Mouse (Mus musculus): Measurements from ENCODE around the gene Ttf2. TPM values are rescaled to one million over a fixed set of nuclear protein-coding genes. Genes with fewer than 3 reads are reported as not detected.

Ttf2 gene
- polyA plus RNA-seq (2017; shearing (Covaris generic)), result 17.8 TPM

DNA sequence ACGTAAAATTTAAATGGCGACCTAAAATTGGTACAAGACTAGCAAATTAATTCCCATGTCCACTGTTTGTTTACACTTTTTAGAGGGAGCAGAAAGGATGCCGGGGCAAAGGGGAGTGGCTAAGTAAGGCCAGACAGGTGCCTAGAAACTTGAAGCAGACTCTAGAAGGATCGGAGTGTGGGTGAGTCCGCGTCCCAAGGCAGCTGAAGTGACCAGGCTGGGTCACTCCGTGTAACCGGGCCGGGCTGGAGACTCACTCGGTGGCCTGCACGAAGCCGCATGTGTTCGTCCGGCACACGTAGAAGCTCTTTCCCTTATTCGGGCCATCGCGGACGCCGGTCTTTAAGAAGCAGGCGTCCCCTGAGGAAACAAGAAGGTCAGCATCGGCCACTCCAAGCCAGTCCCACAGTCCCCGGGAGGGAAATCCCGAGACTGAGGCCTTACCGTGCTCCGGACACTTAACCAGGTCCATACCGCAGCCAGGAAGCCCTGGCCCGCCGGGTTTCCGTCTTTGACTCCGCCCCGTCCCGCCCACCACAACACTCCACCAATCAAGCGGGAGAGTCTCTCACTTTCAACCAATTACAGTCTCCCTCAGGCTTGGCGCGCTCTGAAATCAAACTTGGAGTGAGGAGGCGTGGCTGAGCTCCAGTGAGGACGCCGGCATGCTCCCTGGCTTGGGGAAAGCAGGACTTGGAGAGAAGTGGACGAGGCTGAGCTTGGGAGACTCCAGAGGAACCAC is at the start of gene Ttf2:
TSS of gene Ttf2 (minus strand) at position 488 of the 742 bp plus-strand sequence.

DNA sequence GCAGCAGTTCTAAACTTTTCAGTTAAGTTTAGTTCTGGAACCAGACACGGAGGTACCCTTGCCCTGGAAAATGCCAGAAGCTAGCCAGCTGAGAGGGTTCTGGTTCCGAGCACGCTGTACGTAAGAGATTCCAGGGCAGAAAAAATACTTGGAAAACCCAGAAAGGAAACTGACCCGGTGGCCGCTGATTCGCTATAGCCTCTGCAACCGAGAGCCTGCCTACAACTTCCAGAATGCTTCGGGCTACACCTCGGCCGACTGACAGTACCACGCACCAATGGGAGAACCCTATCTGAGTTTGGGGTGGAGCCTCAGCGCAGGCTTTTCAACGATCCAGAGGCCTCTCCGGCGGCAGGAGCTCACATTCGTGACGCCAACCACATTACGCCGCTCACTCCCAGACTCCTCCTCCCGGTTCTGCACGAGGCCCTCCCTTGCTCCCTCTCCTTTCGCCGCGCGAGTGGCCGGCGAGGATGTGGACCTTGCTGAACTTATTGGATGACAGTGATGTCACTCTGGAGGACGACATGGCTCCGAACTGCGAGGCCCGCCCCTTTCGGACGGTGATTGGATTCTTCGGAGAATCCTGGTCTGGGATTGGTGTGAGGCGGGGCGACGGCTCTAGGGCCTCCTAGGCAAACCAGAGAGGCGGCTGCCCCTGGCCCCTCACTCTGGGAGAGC is 47.5 kb downstream of the Ttf2 start, which contains the start of gene Trim45:
TSS of gene Trim45 (plus strand) at position 378 of the 681 bp plus-strand sequence.

Other genes with a start within 250 kb of the Ttf2 start
- not detected for gene Vtcn1, start 144.2 kb downstream of the Ttf2 start, polyA plus RNA-seq (2017; shearing (Covaris generic))
- 1.5 TPM for gene Trim45, start 47.5 kb downstream of the Ttf2 start, polyA plus RNA-seq (2017; shearing (Covaris generic))
- 34.2 TPM for gene Cd101, start 59.9 kb upstream of the Ttf2 start, polyA plus RNA-seq (2017; shearing (Covaris generic))
- 0.45 TPM for gene Ptgfrn, start 140.6 kb upstream of the Ttf2 start, polyA plus RNA-seq (2017; shearing (Covaris generic))

Data from activated CD4-positive, CD25-positive, alpha-beta regulatory T cell, adult 9 weeks (primary cell).